Mouse (Mus musculus): ENCODE measurements around the gene Cacna2d1. TPM values are rescaled to one million over a fixed set of nuclear protein-coding genes. Genes with fewer than 3 reads are reported as not detected.

Gene Cacna2d1
- polyA plus RNA-seq (2015; fragmentation: Nextera tagmentation; extraction: Ambion mirVana) = 1.9 and 2.2 TPM in 2 replicates

GRCm38 (mm10) chr5:15934376-15935233, at the start of gene Cacna2d1:
Cacna2d1 (plus strand) TSS chr5:15934691.

Other genes starting within 250 kb of the Cacna2d1 start
- gene Speer4c, start 220.4 kb upstream of the Cacna2d1 start, polyA plus RNA-seq (2015; fragmentation: Nextera tagmentation; extraction: Ambion mirVana) = not detected in 2 replicates

Data from spleen, postnatal 0 days (tissue).